Mouse (Mus musculus) stomach, postnatal 0 days (tissue): ENCODE measurements at regions not wholly inside any gene's neighbourhood (a gene's known extent, or its start where the extent isn't known, plus 50 kb on each side); places are given as distances from the start of the nearest gene placed in this dataset.

Source experiments
- CTCF ChIP-seq: IDR thresholded peaks from 2 replicates; pipeline ENCODE4 v1.5.1; 2016; ENCODE audit warnings: antibody characterized with exemption, low read depth, mild to moderate bottlenecking, moderate library complexity
- EP300 ChIP-seq: optimal IDR thresholded peaks from 2 replicates; pipeline ENCODE3; 2016; ENCODE audit warnings: antibody characterized with exemption

DNA sequence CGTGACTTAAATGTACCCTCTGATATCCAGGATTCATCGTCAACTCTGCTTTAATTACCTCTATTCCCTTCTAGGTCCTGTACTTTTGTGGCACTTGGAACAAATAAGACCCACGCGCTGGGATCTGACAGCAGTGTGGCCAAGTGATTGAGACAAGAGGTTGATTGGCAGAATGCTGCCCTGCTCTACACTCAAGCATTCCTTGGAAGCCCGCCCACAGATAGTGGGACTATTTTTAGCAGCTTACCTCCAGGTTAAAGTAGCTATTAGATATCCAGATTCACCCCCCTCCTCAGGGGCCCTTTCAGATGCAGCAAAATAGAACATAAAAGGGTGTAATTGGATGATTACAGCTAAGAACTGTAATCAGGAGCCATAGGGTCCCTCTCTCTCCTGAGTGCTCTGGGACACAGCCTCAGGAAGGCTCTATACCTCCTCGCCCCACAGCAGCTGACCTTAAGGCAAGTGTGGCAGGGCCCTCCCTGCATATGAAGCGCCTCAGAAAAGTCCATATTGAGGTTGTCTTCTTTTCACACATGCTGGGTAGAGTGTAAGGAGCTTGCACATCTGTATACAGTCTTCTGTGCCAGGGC lies 479.1 kb upstream of the Marcks start:
- TF ChIP-seq CTCF (no peak), EP300 (no peak)
